8 mouse cellular contexts compared by ENCODE assay signal in the genomic region with DNA sequence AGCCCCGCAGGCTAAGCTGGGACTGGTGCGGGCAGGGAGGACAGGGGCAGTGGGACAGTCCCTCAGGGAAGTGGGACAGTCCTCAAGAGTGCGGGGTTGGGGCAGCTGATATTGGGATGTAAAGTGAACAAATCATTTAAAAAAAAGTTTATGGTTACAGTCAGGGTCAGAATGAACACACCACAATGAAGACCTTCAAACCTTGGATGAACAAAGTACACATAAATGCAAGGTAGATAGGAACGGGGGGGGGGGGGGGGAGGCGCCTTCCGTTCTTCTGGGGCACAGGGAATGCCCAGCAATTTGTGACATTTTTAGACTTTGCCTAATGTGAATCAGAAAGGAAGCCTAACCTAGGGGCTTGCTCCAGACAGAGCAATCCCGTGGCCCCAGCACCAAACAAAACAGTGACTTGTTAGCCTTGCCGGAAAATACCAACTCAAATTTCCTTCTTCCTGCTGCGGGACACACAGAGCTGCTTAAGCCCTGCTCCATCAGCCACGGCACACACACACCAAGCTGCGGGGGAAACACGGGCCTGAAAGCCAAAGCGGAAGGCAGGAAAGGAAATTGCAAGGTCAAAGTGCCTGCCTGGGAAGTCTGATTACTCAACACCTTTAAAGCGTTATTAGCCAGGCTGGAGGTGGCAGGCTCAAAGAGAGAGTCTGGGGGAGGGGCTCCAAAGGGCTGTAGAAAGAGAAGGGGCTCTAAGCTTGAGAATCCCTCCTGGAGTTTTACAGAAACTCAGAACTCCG.
A peak's percentile ranks its signal among the peaks of the same experiment; 100 is the strongest.
DNase-seq lines count a peak whose midpoint lies in the region; ATAC-seq lines count a peak whose summit lies in the region.
"Had no signal": no experiment of that assay in that cellular context is flagged by ENCODE, and none has a peak within 500 bp of the region (broad histone marks: within the 10 kb centered on the region; RNA-seq: fewer than 3 reads in every experiment).

No protein-coding gene starts in this region.

- no peaks in the 10 kb centered on the region for H3K9me3 ChIP-seq in forebrain, embryonic 16.5 days (ENCODE audit: control insufficient read depth, low read length)
- H3K9me3 ChIP-seq in intestine, embryonic 15.5 days = no peaks in the 10 kb centered on the region
- H3K9me3 ChIP-seq in liver, embryonic 16.5 days (replicated peaks; ENCODE audit: control insufficient read depth, low read length) = no peaks in the 10 kb centered on the region
- H3K9me3 ChIP-seq in neural tube, embryonic 11.5 days (ENCODE audit: control insufficient read depth, low read length) = no peaks in the 10 kb centered on the region

- H3K4me2 ChIP-seq in forebrain, embryonic 16.5 days (ENCODE audit: low read length) = peak overlapping the region; percentile 11; the same call in 1 of the 2 replicates
- H3K4me2 ChIP-seq in intestine, embryonic 15.5 days (replicated peaks) = peak overlapping the region; percentile 35
- H3K4me2 ChIP-seq in liver, embryonic 16.5 days (ENCODE audit: low read depth, low read length) = peak overlapping the region; percentile 12; the same call in 1 of the 2 replicates
- no peak overlapping the region for H3K4me2 ChIP-seq in neural tube, embryonic 11.5 days (ENCODE audit: low read depth)

- H3K27me3 ChIP-seq in forebrain, embryonic 16.5 days (replicated peaks; ENCODE audit: control insufficient read depth, insufficient read depth, low read length) = no peaks in the 10 kb centered on the region
- H3K27me3 ChIP-seq in intestine, embryonic 15.5 days (replicated peaks) = no peaks in the 10 kb centered on the region
- H3K27me3 ChIP-seq in liver, embryonic 16.5 days (ENCODE audit: control insufficient read depth, insufficient read depth, low read depth, low read length) = no peaks in the 10 kb centered on the region
- H3K27me3 ChIP-seq in neural tube, embryonic 11.5 days (ENCODE audit: control insufficient read depth, insufficient read depth, low read length) = no peaks in the 10 kb centered on the region

- ATAC-seq in common myeloid progenitor, adult 5-6 weeks (replicated peaks; ENCODE audit: low read depth, poor library complexity, severe bottlenecking) = peak; percentile 66
- no peak for ATAC-seq in forebrain, embryonic 16.5 days
- peak; percentile 85 for ATAC-seq in intestine, embryonic 15.5 days
- ATAC-seq in liver, embryonic 16.5 days (ENCODE audit: low read depth) = peak; percentile 69
- no peak for ATAC-seq in neural tube, embryonic 11.5 days (ENCODE audit: insufficient read depth, low FRiP score, low TSS enrichment)

- H3K36me3 ChIP-seq in forebrain, embryonic 16.5 days (ENCODE audit: control insufficient read depth, insufficient read depth) = no peaks in the 10 kb centered on the region
- no peaks in the 10 kb centered on the region for H3K36me3 ChIP-seq in intestine, embryonic 15.5 days
- H3K36me3 ChIP-seq in liver, embryonic 16.5 days (ENCODE audit: control insufficient read depth, insufficient read depth) = no peaks in the 10 kb centered on the region
- no peaks in the 10 kb centered on the region for H3K36me3 ChIP-seq in neural tube, embryonic 11.5 days (ENCODE audit: control insufficient read depth, insufficient read depth, low read length)

- DNase-seq in neural tube, embryonic 11.5 days (ENCODE audit: low spot score) = peak; percentile 55
- no peak for DNase-seq in urinary bladder, adult 2 months (ENCODE audit: low spot score)
- no peak for DNase-seq in right cerebral cortex, postnatal 36 days (ENCODE audit: low spot score in 2 of 2)

- H3K4me3 ChIP-seq in forebrain, embryonic 16.5 days (replicated peaks; ENCODE audit: low read length) = no peak overlapping the region
- H3K4me3 ChIP-seq in intestine, embryonic 15.5 days (replicated peaks) = no peak overlapping the region
- H3K4me3 ChIP-seq in liver, embryonic 16.5 days (ENCODE audit: low read depth, low read length) = no peak overlapping the region
- no peak overlapping the region for H3K4me3 ChIP-seq in neural tube, embryonic 11.5 days (ENCODE audit: low read depth, low read length)
- H3K4me3 ChIP-seq: erythroblast, embryonic 14.5 days had no signal

- H3K9ac ChIP-seq in forebrain, embryonic 16.5 days (replicated peaks; ENCODE audit: low read depth, low read length) = no peak overlapping the region
- no peak overlapping the region for H3K9ac ChIP-seq in intestine, embryonic 15.5 days
- no peak overlapping the region for H3K9ac ChIP-seq in liver, embryonic 16.5 days (ENCODE audit: low read depth, low read length)
- no peak overlapping the region for H3K9ac ChIP-seq in neural tube, embryonic 11.5 days (ENCODE audit: low read length)

- peaks cover 17% of the 10 kb centered on the region for H3K4me1 ChIP-seq in forebrain, embryonic 16.5 days (replicated peaks; ENCODE audit: control insufficient read depth, insufficient read depth, low read length)
- H3K4me1 ChIP-seq in intestine, embryonic 15.5 days (replicated peaks) = peaks cover 22% of the 10 kb centered on the region
- peaks cover 8% of the 10 kb centered on the region for H3K4me1 ChIP-seq in liver, embryonic 16.5 days (ENCODE audit: control insufficient read depth, low read depth, low read length)
- peaks cover 12% of the 10 kb centered on the region; the same call in 1 of the 2 replicates for H3K4me1 ChIP-seq in neural tube, embryonic 11.5 days (ENCODE audit: control insufficient read depth, insufficient read depth, low read length)

- no peak overlapping the region for H3K27ac ChIP-seq in forebrain, embryonic 16.5 days (ENCODE audit: low read length)
- peak overlapping the region; percentile 71; the same call in 1 of the 2 replicates for H3K27ac ChIP-seq in intestine, embryonic 15.5 days
- peak overlapping the region; percentile 42; the same call in 1 of the 2 replicates for H3K27ac ChIP-seq in liver, embryonic 16.5 days (ENCODE audit: low read length)
- no peak overlapping the region for H3K27ac ChIP-seq in neural tube, embryonic 11.5 days (ENCODE audit: low read depth, low read length)

- 27% methylated on average over 15 of the region's 15 CpGs for WGBS in forebrain, embryonic 16.5 days
- 15% methylated on average over 14 of the region's 15 CpGs for WGBS in intestine, embryonic 15.5 days
- WGBS in liver, embryonic 16.5 days (ENCODE audit: insufficient replicate concordance) = 14% methylated on average over 14 of the region's 15 CpGs
- 16% methylated on average over 13 of the region's 15 CpGs for WGBS in neural tube, embryonic 11.5 days

Comparison
In these comparisons a context has a peak if more than half of its experiments do, and no peak if none do; other contexts are left out.
1. ATAC-seq: peak in common myeloid progenitor, adult 5-6 weeks (single experiment), intestine, embryonic 15.5 days (single experiment) and liver, embryonic 16.5 days (single experiment); none in forebrain, embryonic 16.5 days (single experiment) and neural tube, embryonic 11.5 days (single experiment).
2. H3K27ac ChIP-seq: peak in intestine, embryonic 15.5 days (single experiment) and liver, embryonic 16.5 days (single experiment); none in forebrain, embryonic 16.5 days (single experiment) and neural tube, embryonic 11.5 days (single experiment).